Mouse (Mus musculus) adrenal gland, adult 18-20 months (tissue): ENCODE data around the gene Rit1. TPM values are rescaled to one million over a fixed set of nuclear protein-coding genes. Genes with fewer than 3 reads are reported as not detected.
"Not testable (repeated sequence)": the region's sequence is repeated elsewhere in the genome, so short reads cannot be mapped to it uniquely, and the experiment has no call there.

Source experiments
- DNase-seq, 2 experiments: peaks; one replicate each; pipeline ENCODE4 v3.0.0; 2021 to 2022; ENCODE audit warnings: low spot score in 2 of 2
- long read RNA-seq, 2 experiments: library from polyadenylated mRNA; stranded (forward); transcript quantifications; one replicate each; pipeline ENCODE4 v2.0.0; 2021
- total RNA-seq, 2 experiments: library from RNA; stranded (reverse); gene quantifications; 1 replicate in 1 of 2; 2 replicates in 1 of 2; pipeline ENCODE4 v1.2.3; 2021

Rit1 gene
- total RNA-seq, result 10 to 100 TPM; 52.2 to 59.9 TPM
- long read RNA-seq, experiment 1, transcript Rit1-201 (6 exons, 1,204 nt), result major isoform, 13 of 24 reads
- long read RNA-seq, experiment 1, partial matches to known transcripts, result 2 of 24 reads
- long read RNA-seq, experiment 1, other reads (novel, unspliced or antisense), result 8 of 24 reads
- long read RNA-seq, experiment 2, transcript Rit1-201 (6 exons, 1,204 nt), result major isoform, 35 of 61 reads
- long read RNA-seq, experiment 2, transcript Rit1-208 (6 exons, 993 nt), result minor isoform, 5 of 61 reads
- long read RNA-seq, experiment 2, partial matches to known transcripts, result 1 of 61 reads
- long read RNA-seq, experiment 2, other reads (novel, unspliced or antisense), result 19 of 61 reads

GRCm38 (mm10) chr3:88716399-88717197, at the start of gene Rit1:
Gene Rit1 (plus strand): TSS chr3:88716838.
- peak; percentile 83 to 85 for DNase-seq

- peak; percentile 48 to 64 for DNase-seq
Measured at GRCm38 (mm10) chr3:88677399-88677798, 39.2 kb upstream of the Rit1 start.

GRCm38 (mm10) chr3:88683814-88684213, 32.8 kb upstream of the Rit1 start:
- no peak for DNase-seq

DNA sequence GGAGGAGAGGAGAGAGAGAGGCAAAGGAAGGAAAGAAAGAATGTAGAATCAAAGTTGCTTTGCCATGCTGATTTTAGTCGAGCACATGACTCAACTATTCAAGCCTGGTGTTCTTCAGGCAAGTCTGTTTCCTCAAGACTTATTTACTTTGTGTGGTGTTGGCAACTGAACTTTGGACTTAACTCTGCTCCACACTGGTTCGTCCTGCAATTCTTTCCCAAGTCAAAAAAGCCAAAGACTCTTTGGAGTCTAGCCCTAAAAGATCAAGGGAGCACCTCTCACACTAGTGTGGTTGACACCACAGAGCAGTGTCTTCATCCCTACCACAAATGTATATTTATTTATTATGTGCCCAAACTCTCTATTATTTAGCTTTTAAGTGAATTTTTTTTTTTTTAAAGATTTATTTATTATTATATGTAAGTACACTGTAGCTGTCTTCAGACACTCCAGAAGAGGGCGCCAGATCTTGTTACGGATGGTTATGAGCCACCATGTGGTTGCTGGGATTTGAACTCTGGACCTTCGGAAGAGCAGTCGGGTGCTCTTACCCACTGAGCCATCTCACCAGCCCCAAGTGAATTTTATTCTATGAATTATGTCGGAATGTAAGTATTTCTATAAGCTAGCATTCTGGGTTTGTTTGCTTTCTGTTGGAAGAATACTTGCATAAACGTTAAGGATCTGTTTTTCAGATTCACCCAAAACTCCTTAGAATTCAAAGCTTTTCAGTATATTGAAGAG, 32.2 kb upstream of the Rit1 start:
- no peak for DNase-seq

GRCm38 (mm10) chr3:88684980-88685941, 31.4 kb upstream of the Rit1 start, which contains the start of gene Khdc4:
Gene Khdc4 (plus strand): TSS chr3:88685803.
- DNase-seq, result peak; percentile 90 to 94

DNA sequence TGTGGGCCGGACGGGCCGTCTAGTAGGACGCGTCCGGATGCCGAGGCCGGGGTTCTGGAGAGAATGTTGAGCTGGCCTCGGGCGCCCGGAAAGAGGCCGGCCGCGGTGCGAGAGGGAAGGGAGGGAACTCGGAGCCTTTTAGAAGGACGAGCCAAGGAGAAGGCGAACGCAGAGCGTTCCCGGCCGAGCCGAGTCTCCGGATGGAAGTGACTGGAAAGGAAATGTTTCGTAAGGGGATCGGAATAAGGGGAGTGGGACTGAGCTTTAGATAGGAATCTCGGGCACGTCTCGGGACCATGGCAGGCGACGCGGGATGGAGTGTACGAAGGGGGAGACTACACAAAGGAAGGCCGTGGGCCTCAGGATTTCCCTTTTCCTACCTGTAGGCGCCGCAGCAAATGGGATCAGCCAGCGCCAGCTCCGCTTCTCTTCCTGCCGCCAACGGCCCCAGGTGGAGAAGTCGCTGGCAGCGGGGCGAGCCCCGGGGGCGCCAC, 30.6 kb upstream of the Rit1 start:
- DNase-seq, result peak in 1 of 2 experiments; percentile 44

DNA sequence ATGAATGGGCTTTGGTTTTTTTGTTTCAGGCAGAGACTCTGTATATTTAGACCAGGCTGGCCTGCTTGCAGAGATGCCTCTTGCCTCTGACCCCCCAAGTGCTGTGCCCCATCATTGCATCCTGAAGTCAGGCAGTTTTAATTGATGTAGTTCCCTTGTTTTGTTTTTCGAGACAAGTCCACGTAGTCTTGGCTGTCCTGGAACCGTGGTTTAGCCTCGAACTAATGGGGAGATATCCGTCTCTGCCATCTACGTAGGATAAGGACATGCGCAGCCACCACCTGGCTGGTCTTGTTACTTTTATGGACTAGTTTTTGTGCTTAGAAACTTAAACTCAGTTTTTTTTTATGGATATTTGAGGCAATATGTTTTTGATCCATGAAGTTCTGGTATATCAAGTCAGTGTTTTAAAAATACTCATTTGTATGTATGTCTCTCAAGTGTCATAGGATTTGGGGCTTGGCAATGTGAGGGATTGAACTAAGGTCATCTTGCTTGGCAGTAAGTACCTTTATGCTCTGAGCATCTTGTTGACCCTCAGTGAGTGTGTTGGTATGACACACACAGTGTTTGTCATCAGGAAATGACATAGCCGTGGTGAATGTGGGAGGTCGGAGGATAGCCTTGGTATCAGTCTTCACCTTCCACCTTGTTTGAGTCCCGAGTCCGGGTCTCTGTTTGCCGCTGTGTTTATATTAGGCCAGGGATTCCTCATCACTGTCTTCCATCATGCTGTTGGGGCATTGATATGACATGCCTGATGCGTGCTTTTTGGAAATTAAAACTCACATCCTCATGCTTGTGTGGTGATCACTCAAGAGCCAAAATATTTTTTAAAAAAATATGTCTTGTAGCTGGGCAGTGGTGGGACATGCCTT, 29.7 kb upstream of the Rit1 start:
- no peak for DNase-seq

DNA sequence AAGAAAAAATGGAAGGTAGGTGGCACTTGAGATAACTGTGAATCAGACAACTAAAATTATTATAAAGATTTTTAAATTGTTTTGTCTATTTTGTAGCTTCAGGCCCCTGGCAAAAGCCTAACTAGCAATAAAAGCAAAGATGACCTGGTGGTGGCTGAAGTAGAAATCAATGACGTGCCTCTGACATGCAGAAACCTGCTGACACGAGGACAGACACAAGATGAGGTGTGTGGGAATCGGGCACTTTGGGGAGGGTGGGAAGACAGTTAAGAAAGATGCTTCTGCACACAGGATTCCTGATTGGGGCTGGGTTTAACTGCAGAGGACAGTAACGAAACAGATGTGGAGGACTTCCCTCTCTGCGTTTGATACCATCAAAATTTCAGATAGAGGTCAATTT, 27.6 kb upstream of the Rit1 start:
- no peak for DNase-seq

DNA sequence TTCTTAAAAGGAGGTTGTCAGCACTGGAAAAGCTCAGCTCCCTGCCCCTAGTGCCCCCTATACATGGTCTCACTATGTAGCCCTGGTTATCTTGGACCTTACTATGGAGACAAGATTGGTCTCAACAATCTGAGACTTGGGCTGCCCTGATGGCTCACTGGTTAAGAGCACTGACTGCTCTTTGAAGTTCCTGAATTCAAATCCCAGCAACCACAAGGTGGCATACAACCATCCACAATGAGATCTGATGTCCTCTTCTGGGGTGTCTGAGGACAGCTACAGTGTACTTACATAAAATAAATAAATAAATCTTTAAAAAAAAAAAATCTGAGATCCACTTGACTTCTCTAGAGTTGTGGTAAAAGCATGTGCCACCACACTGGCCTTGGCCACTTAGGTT, 21.1 kb upstream of the Rit1 start:
- DNase-seq, result no peak

GRCm38 (mm10) chr3:88698051-88698450, 18.6 kb upstream of the Rit1 start:
- no peak for DNase-seq

- DNase-seq, result no peak
Measured at GRCm38 (mm10) chr3:88698834-88699233, 17.8 kb upstream of the Rit1 start.

GRCm38 (mm10) chr3:88700247-88700646, 16.4 kb upstream of the Rit1 start:
- DNase-seq, result no peak

- DNase-seq, result no peak
Measured at GRCm38 (mm10) chr3:88701222-88701621, 15.4 kb upstream of the Rit1 start.

DNA sequence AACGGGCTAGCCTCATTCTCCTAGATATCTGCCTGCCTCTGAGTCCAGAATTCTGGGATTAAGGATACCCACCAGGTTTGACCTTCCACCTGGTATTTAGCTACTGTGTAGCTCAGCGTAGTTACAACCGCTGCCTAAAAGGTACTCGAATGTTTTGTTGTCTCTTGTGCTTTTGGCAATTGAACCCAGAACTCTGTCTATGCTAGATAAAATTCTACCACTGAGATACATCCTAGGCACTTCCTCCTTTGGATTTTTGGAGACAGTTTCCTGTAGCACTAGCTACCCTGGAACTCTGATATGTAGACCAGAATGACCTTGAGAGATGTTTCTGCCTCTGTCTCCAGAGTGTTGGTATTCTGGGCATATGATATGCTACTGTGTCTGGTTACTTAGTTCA, 2.9 kb upstream of the Rit1 start:
- no peak for DNase-seq

DNA sequence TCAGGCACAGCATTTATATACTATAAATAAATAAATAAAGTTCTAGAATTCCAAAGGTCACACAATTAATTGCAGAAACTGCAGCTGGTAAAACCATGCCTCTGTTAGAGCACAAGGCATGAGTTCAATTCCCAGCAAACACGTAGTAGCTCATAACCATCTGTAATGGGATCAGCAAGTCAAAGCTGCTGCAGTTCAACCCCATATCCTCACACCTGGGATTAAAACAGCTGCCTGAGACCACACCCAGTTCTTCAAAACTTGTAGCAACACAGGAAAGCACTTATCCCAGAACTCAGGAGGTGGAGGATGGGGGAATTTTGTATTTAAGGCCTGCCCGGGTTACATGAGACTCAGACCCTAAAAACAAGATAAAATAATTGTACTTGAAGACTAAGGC, 1.9 kb upstream of the Rit1 start:
- no peak for DNase-seq

GRCm38 (mm10) chr3:88715716-88716115, 922 bp upstream of the Rit1 start:
- not testable (repeated sequence) for DNase-seq

DNA sequence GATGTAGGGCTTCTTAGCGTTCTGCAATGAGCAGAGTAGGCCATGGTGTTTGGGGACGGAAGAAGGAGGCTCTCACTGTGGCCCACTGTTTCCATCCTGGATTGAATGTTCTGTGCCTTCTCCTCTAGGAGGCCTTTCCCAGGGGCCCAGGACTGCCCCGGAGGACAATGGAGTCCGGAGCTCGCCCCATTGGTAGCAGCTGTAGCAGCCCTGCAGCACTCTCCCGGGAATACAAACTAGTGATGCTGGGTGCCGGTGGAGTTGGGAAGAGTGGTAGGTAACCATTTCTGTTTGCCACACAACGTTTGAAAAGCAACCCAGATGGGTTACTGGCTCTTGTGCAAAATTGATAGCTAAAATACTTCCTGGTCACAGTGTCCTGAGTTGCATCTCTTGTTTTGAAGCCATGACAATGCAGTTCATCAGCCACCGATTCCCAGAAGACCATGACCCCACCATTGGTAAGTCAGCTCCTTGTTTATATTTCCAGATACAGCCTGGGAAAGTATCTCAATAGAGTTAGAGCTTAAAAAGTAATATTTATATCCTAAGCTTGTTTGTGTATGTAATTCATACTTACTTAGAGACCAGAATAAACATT, 660 bp downstream of the Rit1 start:
- no peak for DNase-seq

DNA sequence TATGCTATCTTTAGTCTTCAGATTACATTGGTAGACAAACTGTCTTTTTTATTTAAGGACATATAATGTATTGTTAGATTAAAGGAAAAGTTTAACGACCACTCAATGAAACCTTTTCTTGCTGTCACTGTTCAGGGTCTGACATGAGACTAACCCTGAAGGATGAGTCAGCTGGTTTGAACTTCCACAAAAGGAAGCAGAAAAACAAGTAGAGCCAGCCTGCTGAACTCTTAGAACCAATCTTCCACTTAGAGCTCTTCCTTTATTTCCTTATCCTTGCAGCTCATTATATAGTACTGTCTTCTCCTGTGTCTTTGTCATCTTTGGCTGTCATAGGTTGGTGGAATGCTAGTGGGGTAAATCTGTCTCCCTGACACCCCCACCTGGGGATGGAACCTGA, 1.2 kb downstream of the Rit1 start:
- no peak for DNase-seq

GRCm38 (mm10) chr3:88719098-88719497, 2.5 kb downstream of the Rit1 start:
- peak in 1 of 2 experiments; percentile 26 for DNase-seq
